Comparison of ENCODE assay signal across 9 mouse cellular contexts in the genomic region with DNA sequence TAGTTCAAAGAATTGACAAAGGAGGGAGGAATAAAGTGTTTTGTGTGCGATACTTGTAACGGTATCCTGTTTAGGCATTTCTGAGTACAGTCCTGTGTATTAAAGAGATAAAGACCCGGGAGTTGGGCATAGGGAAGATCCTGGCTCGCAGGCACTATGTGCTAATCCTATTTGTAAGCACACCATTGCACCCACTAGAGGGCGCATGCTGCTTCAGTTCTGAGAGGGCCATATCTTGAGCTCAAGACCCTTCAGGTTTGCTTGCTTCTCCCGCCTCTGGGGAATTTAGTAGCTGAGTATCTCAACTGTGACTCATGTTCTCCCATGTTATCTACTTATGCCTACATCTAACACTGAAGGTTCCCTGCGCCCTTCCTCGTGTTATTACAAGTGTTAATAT. TPM values are rescaled to one million over a fixed set of nuclear protein-coding genes. Genes with fewer than 3 reads are reported as not detected.
DNase-seq lines count a peak whose midpoint lies in the region; ATAC-seq and TF ChIP-seq lines count a peak whose summit lies in the region.
"Had no signal": no experiment of that assay in that cellular context is flagged by ENCODE, and none has a peak within 500 bp of the region (broad histone marks: within the 10 kb centered on the region; RNA-seq: fewer than 3 reads in every experiment).

No protein-coding gene starts in this region.

- no peaks in the 10 kb centered on the region for H3K27me3 ChIP-seq in hindbrain, embryonic 11.5 days (ENCODE audit: control insufficient read depth, insufficient read depth, low read length)
- H3K27me3 ChIP-seq in hindbrain, embryonic 13.5 days = peaks cover 6% of the 10 kb centered on the region; the same call in 1 of the 2 replicates
- peaks cover 15% of the 10 kb centered on the region; the same call in 1 of the 2 replicates for H3K27me3 ChIP-seq in E14TG2a.4 (ENCODE audit: insufficient read depth, low read length)
- no peaks in the 10 kb centered on the region; the same call in 1 of the 2 replicates for H3K27me3 ChIP-seq in limb, embryonic 11.5 days (ENCODE audit: control insufficient read depth, insufficient read depth, low read length)
- no peaks in the 10 kb centered on the region for H3K27me3 ChIP-seq in neural tube, embryonic 11.5 days (ENCODE audit: control insufficient read depth, insufficient read depth, low read length)

- no peak for TF ChIP-seq POLR2A in bone marrow macrophage, adult 2 months (IDR thresholded peaks at IDR 0.05; ENCODE audit: borderline replicate concordance, low read depth, low read length)

- no peak overlapping the region for H3K4me2 ChIP-seq in hindbrain, embryonic 11.5 days (replicated peaks; ENCODE audit: low read depth, low read length)
- no peak overlapping the region for H3K4me2 ChIP-seq in hindbrain, embryonic 13.5 days
- H3K4me2 ChIP-seq in limb, embryonic 11.5 days (ENCODE audit: low read depth, severe bottlenecking) = no peak overlapping the region
- no peak overlapping the region for H3K4me2 ChIP-seq in neural tube, embryonic 11.5 days (ENCODE audit: low read depth)

- no peak for ATAC-seq in hindbrain, embryonic 11.5 days (ENCODE audit: low FRiP score)
- no peak for ATAC-seq in hindbrain, embryonic 13.5 days (ENCODE audit: low FRiP score)
- no peak for ATAC-seq in limb, embryonic 11.5 days (ENCODE audit: insufficient number of reproducible peaks, low FRiP score, low TSS enrichment, low read depth)
- no peak for ATAC-seq in neural tube, embryonic 11.5 days (ENCODE audit: insufficient read depth, low FRiP score, low TSS enrichment)

- H3K27ac ChIP-seq in hindbrain, embryonic 11.5 days (ENCODE audit: low read depth, low read length) = no peak overlapping the region
- no peak overlapping the region for H3K27ac ChIP-seq in hindbrain, embryonic 13.5 days
- H3K27ac ChIP-seq in bone marrow macrophage, adult 2 months (ENCODE audit: insufficient read depth, low read depth, low read length) = no peak overlapping the region
- no peak overlapping the region for H3K27ac ChIP-seq in limb, embryonic 11.5 days (replicated peaks; ENCODE audit: low read depth, low read length)
- H3K27ac ChIP-seq in neural tube, embryonic 11.5 days (ENCODE audit: low read depth, low read length) = no peak overlapping the region

- no peaks in the 10 kb centered on the region for H3K36me3 ChIP-seq in hindbrain, embryonic 11.5 days (ENCODE audit: control insufficient read depth, insufficient read depth, low read length)
- H3K36me3 ChIP-seq in hindbrain, embryonic 13.5 days = no peaks in the 10 kb centered on the region
- peaks cover 5% of the 10 kb centered on the region for H3K36me3 ChIP-seq in E14TG2a.4 (ENCODE audit: insufficient read depth, low read length)
- no peaks in the 10 kb centered on the region for H3K36me3 ChIP-seq in limb, embryonic 11.5 days (ENCODE audit: control insufficient read depth, insufficient read depth, low read length)
- H3K36me3 ChIP-seq in neural tube, embryonic 11.5 days (ENCODE audit: control insufficient read depth, insufficient read depth, low read length) = no peaks in the 10 kb centered on the region

- 34% methylated on average over 8 of the region's 8 CpGs for WGBS in hindbrain, embryonic 11.5 days
- WGBS in hindbrain, embryonic 13.5 days = 39% methylated on average over 8 of the region's 8 CpGs
- WGBS in limb, embryonic 11.5 days = 33% methylated on average over 8 of the region's 8 CpGs
- WGBS in neural tube, embryonic 11.5 days = 39% methylated on average over 8 of the region's 8 CpGs

- no peaks in the 10 kb centered on the region for H3K4me1 ChIP-seq in hindbrain, embryonic 11.5 days (replicated peaks; ENCODE audit: control insufficient read depth, insufficient read depth, low read length)
- H3K4me1 ChIP-seq in hindbrain, embryonic 13.5 days (replicated peaks) = 0 out of 2 replicates have a peak, but pooled peaks cover 2% of the 10 kb centered on the region
- H3K4me1 ChIP-seq in E14TG2a.4 (replicated peaks; ENCODE audit: low read depth, low read length) = peaks cover 1% of the 10 kb centered on the region; the same call in 1 of the 2 replicates
- no peaks in the 10 kb centered on the region for H3K4me1 ChIP-seq in bone marrow macrophage, adult 2 months (ENCODE audit: control insufficient read depth, insufficient read depth, low read length)
- H3K4me1 ChIP-seq in limb, embryonic 11.5 days (ENCODE audit: control insufficient read depth, insufficient read depth, low read length) = no peaks in the 10 kb centered on the region
- no peaks in the 10 kb centered on the region for H3K4me1 ChIP-seq in neural tube, embryonic 11.5 days (ENCODE audit: control insufficient read depth, insufficient read depth, low read length)

- DNase-seq in hindbrain, embryonic 11.5 days (ENCODE audit: low spot score) = peak; percentile 84
- peak; percentile 37 to 55 for DNase-seq in frontal cortex, postnatal 36 days (ENCODE audit: low spot score in 2 of 2)
- peak; percentile 84 for DNase-seq in limb, embryonic 11.5 days (ENCODE audit: low spot score)
- peak; percentile 70 for DNase-seq in neural tube, embryonic 11.5 days (ENCODE audit: low spot score)
- peak; percentile 71 for DNase-seq in thymus, postnatal 25 days

- H3K9me3 ChIP-seq in hindbrain, embryonic 11.5 days (ENCODE audit: control insufficient read depth, low read length) = no peaks in the 10 kb centered on the region
- no peaks in the 10 kb centered on the region for H3K9me3 ChIP-seq in hindbrain, embryonic 13.5 days
- peaks cover 13% of the 10 kb centered on the region for H3K9me3 ChIP-seq in E14TG2a.4 (ENCODE audit: low read length)
- H3K9me3 ChIP-seq in limb, embryonic 11.5 days (ENCODE audit: control insufficient read depth, low read length) = no peaks in the 10 kb centered on the region
- H3K9me3 ChIP-seq in neural tube, embryonic 11.5 days (ENCODE audit: control insufficient read depth, low read length) = no peaks in the 10 kb centered on the region

- no peak overlapping the region for H3K4me3 ChIP-seq in hindbrain, embryonic 11.5 days (ENCODE audit: low read depth, low read length)
- no peak overlapping the region for H3K4me3 ChIP-seq in hindbrain, embryonic 13.5 days
- H3K4me3 ChIP-seq in E14TG2a.4 (replicated peaks; ENCODE audit: low read length) = no peak overlapping the region
- no peak overlapping the region for H3K4me3 ChIP-seq in bone marrow macrophage, adult 2 months (ENCODE audit: insufficient read depth, low read length)
- no peak overlapping the region for H3K4me3 ChIP-seq in limb, embryonic 11.5 days (ENCODE audit: low read depth, low read length)
- no peak overlapping the region for H3K4me3 ChIP-seq in neural tube, embryonic 11.5 days (ENCODE audit: low read depth, low read length)
- H3K4me3 ChIP-seq: myocyte had no signal

- TF ChIP-seq CTCF in E14TG2a.4 (conservative IDR thresholded peaks at IDR 0.05; ENCODE audit: low read length) = peak; percentile 70
- TF ChIP-seq CTCF in bone marrow macrophage, adult 2 months (IDR thresholded peaks at IDR 0.05; ENCODE audit: low read depth, low read length) = peak; percentile 62

- H3K9ac ChIP-seq in hindbrain, embryonic 11.5 days (ENCODE audit: low read depth, low read length) = no peak overlapping the region
- no peak overlapping the region for H3K9ac ChIP-seq in hindbrain, embryonic 13.5 days
- H3K9ac ChIP-seq in limb, embryonic 11.5 days (ENCODE audit: low read length) = no peak overlapping the region
- H3K9ac ChIP-seq in neural tube, embryonic 11.5 days (ENCODE audit: low read length) = no peak overlapping the region

RNA-seq across cellular contexts. Expression of a gene that starts 36.7 kb away (rescaled TPM):
- polyA plus RNA-seq in hindbrain, embryonic 11.5 days (2014; fragmentation: Nextera tagmentation; extraction: Ambion mirVana) = 0.83 and 1.2 TPM in 2 replicates
- polyA plus RNA-seq in hindbrain, embryonic 13.5 days (2015; fragmentation: Nextera tagmentation; extraction: Ambion mirVana) = 0.41 and 0.77 TPM in 2 replicates
- polyA plus RNA-seq in bone marrow macrophage, adult 2 months (2012; ENCODE audit: insufficient read depth, insufficient read length, missing spikeins) = 0.83 and 1.2 TPM in 2 replicates
- 1.2 and 1.4 TPM in 2 replicates for polyA plus RNA-seq in limb, embryonic 11.5 days (2014; fragmentation: Nextera tagmentation; extraction: Ambion mirVana)
- polyA plus RNA-seq in neural tube, embryonic 11.5 days (2014; fragmentation: Nextera tagmentation; extraction: Ambion mirVana) = 0.58 and 0.66 TPM in 2 replicates
- polyA plus RNA-seq: myocyte had no signal
